Mouse (Mus musculus): ENCODE results near the gene Ncl. TPM values are rescaled to one million over a fixed set of nuclear protein-coding genes. Genes with fewer than 3 reads are reported as not detected.

Gene Ncl
- polyA plus RNA-seq, 1 experiment from 2014 or later = 342 TPM

DNA sequence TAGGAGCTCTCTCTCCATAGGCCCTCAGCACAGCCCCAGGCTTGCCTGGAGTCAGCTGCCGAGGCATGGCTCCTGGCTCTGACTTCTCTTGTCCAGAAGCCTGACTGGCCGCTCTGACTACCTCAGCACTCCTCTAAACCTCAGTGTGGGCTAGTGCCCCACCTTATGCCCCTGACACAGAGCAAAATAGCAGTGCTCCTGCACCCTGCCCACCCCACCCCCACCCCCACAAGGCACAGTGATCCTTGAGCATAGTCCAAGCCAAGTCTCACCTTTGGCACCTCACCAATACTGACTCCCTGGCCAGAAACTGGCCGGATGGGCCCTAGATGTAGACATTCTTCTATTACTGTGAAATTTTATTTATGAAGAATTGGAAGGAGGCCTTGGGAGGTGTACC lies 52.5 kb downstream of the Ncl start:
- 83% methylated on average over 3 of the region's 3 CpGs for WGBS
- Histone ChIP-seq H3K36me3 (ENCODE audit: control insufficient read depth, insufficient read depth, low read length) (no peaks in the 10 kb centered on the region), H3K27ac (ENCODE audit: low read depth, low read length) (no peak overlapping the region), H3K9me3 (ENCODE audit: control insufficient read depth, low read length) (no peaks in the 10 kb centered on the region), H3K4me1 (replicated peaks; ENCODE audit: control insufficient read depth, insufficient read depth, low read length) (peaks cover 6% of the 10 kb centered on the region), H3K4me3 (ENCODE audit: low read depth, low read length) (no peak overlapping the region), H3K4me2 (replicated peaks; ENCODE audit: low read depth, low read length) (no peak overlapping the region), H3K27me3 (ENCODE audit: control insufficient read depth, insufficient read depth, low read length) (peaks cover 32% of the 10 kb centered on the region), H3K9ac (ENCODE audit: low read depth, low read length) (no peak overlapping the region)
- DNase-seq (ENCODE audit: low spot score) (no peak), ATAC-seq (ENCODE audit: low FRiP score) (no peak)

DNA sequence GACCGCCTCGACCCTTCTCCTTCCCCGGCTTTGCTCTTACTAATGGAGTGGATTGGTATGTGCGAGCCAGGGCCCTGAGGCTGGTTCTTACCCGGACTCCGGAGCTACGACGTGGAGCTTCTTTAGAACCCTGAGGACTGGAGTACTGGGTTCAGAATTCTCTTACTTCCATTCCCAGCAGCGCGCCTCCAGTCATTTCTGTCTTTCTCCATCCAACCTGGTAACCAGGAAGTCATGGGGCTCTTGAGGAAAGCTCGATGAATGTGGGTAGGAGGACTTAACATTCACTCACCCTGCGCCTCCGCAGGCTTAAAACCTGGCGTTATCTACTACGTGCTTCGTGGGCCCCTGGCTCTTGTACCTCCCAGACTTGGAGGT lies 55.3 kb downstream of the Ncl start:
- Histone ChIP-seq H3K27ac (ENCODE audit: low read depth, low read length) (no peak overlapping the region), H3K9ac (ENCODE audit: low read depth, low read length) (peak overlapping the region; percentile 12; the same call in 1 of the 2 replicates), H3K9me3 (ENCODE audit: control insufficient read depth, low read length) (no peaks in the 10 kb centered on the region), H3K36me3 (ENCODE audit: control insufficient read depth, insufficient read depth, low read length) (no peaks in the 10 kb centered on the region), H3K4me1 (replicated peaks; ENCODE audit: control insufficient read depth, insufficient read depth, low read length) (no peaks in the 10 kb centered on the region; the same call in 1 of the 2 replicates), H3K4me3 (ENCODE audit: low read depth, low read length) (peak overlapping the region; percentile 55), H3K4me2 (replicated peaks; ENCODE audit: low read depth, low read length) (peak overlapping the region; percentile 85), H3K27me3 (ENCODE audit: control insufficient read depth, insufficient read depth, low read length) (peaks cover 34% of the 10 kb centered on the region)
- WGBS = 4% methylated on average over 16 of the region's 16 CpGs
- no peak for DNase-seq (ENCODE audit: low spot score)
- ATAC-seq (ENCODE audit: low FRiP score) = no peak

DNA sequence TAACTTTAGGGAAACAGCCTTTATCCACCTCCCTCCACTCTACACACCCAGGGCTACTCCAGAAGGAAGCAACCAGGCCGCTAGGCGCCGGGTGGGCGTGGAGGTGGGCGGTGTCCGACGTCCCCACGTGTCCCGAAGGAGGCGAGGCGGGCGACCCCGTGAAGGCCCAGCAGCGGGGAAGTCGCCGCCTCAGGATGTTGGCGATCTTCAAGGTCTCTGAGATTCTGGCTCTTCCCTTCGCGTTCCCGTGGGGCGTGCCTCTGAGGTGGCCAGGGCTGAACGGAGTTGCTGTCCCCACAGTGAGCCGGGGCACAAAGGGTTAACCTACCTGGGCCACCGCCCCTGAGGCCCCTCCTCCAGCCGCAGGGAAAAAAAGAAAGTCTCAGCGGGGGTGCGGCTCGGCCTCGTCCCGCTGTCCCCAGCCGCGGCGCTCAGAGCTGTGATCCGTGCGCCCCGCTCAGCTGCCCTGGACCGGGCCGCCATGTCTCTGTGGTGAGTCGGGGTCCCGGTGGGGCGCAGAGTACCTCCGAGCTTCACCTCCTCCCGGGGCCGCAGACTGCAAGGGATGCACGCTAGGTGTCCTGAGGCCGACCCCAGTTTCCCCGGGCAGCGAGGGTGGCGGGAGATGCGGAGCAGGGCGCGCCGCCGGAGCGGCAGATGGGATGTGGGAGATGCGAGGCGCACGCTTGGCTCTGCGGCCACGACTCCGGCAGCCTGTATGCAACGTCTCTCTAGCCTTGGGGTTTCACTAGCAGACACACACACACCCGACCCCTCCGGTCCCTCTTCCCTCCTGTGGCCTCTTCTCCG lies 55.9 kb downstream of the Ncl start:
- Histone ChIP-seq H3K27ac (ENCODE audit: low read depth, low read length) (no peak overlapping the region), H3K9ac (ENCODE audit: low read depth, low read length) (peak overlapping the region; percentile 12; the same call in 1 of the 2 replicates), H3K27me3 (ENCODE audit: control insufficient read depth, insufficient read depth, low read length) (peaks cover 34% of the 10 kb centered on the region), H3K36me3 (ENCODE audit: control insufficient read depth, insufficient read depth, low read length) (no peaks in the 10 kb centered on the region), H3K4me2 (replicated peaks; ENCODE audit: low read depth, low read length) (peak overlapping the region; percentile 85), H3K9me3 (ENCODE audit: control insufficient read depth, low read length) (no peaks in the 10 kb centered on the region), H3K4me1 (replicated peaks; ENCODE audit: control insufficient read depth, insufficient read depth, low read length) (no peaks in the 10 kb centered on the region; the same call in 1 of the 2 replicates), H3K4me3 (ENCODE audit: low read depth, low read length) (peak overlapping the region; percentile 55)
- ATAC-seq (ENCODE audit: low FRiP score) (peak; percentile 81), DNase-seq (ENCODE audit: low spot score) (peak; percentile 76)
- WGBS = under 1% methylated on average over 59 of the region's 65 CpGs

DNA sequence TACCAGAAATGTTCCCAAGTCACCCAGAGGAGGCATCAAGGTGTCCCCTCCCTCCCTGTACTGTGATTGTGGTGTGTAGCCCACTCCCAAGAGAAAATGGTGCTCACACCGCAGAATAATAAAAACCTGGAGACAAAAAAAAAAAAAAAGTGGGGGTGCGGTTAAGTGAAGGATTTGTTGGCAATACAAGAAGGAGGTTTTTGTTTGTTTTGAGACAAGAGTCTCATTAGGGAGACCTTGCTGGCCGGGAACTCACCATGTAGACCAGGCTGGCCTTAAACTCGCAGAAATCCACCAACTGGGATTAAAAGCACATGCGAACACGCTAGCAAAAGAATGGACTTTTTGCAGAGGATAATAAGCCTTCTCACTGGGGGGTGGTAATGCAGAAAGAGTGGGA lies 56.7 kb downstream of the Ncl start, which contains the start of gene B3gnt7:
Gene B3gnt7 (plus strand): TSS at position 301 of the 400 bp plus-strand sequence.
- DNase-seq (ENCODE audit: low spot score) = no peak
- Histone ChIP-seq H3K9ac (ENCODE audit: low read depth, low read length) (peak within 1 kb of the TSS; percentile 12; the same call in 1 of the 2 replicates), H3K36me3 (ENCODE audit: control insufficient read depth, insufficient read depth, low read length) (no peaks in the 10 kb centered on the region), H3K4me2 (replicated peaks; ENCODE audit: low read depth, low read length) (peak within 1 kb of the TSS; percentile 85), H3K4me1 (replicated peaks; ENCODE audit: control insufficient read depth, insufficient read depth, low read length) (no peaks in the 10 kb centered on the region; the same call in 1 of the 2 replicates), H3K4me3 (ENCODE audit: low read depth, low read length) (peak within 1 kb of the TSS; percentile 55), H3K27ac (ENCODE audit: low read depth, low read length) (no peak within 1 kb of the TSS), H3K27me3 (ENCODE audit: control insufficient read depth, insufficient read depth, low read length) (peaks cover 34% of the 10 kb centered on the region), H3K9me3 (ENCODE audit: control insufficient read depth, low read length) (no peaks in the 10 kb centered on the region)
- ATAC-seq (ENCODE audit: low FRiP score) = no peak
- WGBS = 26% methylated on average over 6 of the region's 6 CpGs

DNA sequence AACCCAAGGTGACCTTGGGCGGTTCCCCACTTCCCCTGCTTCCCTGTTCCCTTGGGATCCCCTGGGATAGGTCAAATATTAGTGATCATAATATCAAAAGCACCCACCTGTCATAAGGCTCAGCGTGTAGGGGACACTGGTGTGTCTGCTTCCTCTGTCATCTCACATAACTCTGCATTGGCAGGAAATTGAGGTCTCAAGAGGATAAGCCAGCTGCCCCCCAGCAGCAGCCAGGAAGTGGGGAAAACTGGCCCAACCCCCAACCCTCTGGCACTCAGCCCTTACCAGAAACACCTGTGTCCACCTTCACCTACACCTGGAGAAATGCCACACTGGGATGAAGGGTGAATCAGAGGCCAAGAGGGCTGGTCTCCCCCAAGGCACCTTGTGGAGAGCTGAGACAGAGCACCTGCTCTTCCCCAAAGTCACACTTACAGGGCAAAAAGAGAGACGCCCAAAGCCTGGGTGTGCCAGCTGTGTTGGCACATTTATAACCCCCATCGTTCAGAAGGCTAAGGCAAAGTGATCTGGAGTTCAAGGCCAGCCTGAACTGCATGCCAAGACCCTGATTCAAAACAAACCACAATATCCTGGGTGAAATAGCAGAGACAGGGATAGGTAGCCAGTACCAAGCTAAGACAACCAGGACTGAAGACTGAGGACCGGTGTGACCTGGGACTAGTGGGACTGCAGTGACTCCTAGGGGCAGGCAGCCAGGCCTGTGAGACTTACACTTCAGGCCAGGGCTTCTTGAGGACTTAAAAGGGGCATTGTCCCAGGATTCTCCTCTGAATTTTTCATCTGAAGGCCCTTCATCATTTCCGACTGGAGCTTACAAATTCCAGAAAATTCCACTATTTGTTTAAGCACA lies 57.7 kb downstream of the Ncl start:
- 47% methylated on average over 6 of the region's 6 CpGs for WGBS
- no peaks in the 10 kb centered on the region for H3K36me3 ChIP-seq (ENCODE audit: control insufficient read depth, insufficient read depth, low read length)

DNA sequence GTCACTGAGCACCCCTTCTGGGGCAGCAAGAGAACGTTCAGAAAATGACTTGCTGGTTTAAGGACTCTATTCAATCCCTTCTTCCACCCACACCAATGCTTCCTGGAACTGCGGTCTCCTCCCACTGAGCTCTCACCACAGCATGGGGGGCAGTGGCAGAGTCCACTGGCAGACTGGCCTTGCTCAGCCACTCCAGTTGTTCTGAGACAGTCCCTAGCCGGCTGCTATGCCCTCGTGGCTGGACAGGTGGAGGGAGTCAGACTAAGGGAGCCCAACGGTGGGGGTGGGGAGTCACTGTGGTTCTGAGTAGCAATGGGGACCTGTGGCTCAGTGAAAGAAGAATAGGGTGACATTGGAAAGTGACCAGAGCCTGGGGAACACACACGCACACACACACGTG lies 58.5 kb downstream of the Ncl start:
- no peak overlapping the region for H3K9ac ChIP-seq (ENCODE audit: low read depth, low read length)
- no peak overlapping the region for H3K4me3 ChIP-seq (ENCODE audit: low read depth, low read length)
- H3K4me1 ChIP-seq (replicated peaks; ENCODE audit: control insufficient read depth, insufficient read depth, low read length) = no peaks in the 10 kb centered on the region; the same call in 1 of the 2 replicates
- ATAC-seq (ENCODE audit: low FRiP score) (no peak), DNase-seq (ENCODE audit: low spot score) (no peak)
- peaks cover 33% of the 10 kb centered on the region for H3K27me3 ChIP-seq (ENCODE audit: control insufficient read depth, insufficient read depth, low read length)
- WGBS = 46% methylated on average over 7 of the region's 7 CpGs
- H3K36me3 ChIP-seq (ENCODE audit: control insufficient read depth, insufficient read depth, low read length) = no peaks in the 10 kb centered on the region
- H3K27ac ChIP-seq (ENCODE audit: low read depth, low read length) = no peak overlapping the region
- no peak overlapping the region for H3K4me2 ChIP-seq (replicated peaks; ENCODE audit: low read depth, low read length)
- H3K9me3 ChIP-seq (ENCODE audit: control insufficient read depth, low read length) = no peaks in the 10 kb centered on the region

More for the DNA sequence above, 57.7 kb downstream of the Ncl start:
- Histone ChIP-seq H3K4me2 (replicated peaks; ENCODE audit: low read depth, low read length) (no peak overlapping the region), H3K4me1 (replicated peaks; ENCODE audit: control insufficient read depth, insufficient read depth, low read length) (no peaks in the 10 kb centered on the region; the same call in 1 of the 2 replicates), H3K27ac (ENCODE audit: low read depth, low read length) (no peak overlapping the region), H3K9me3 (ENCODE audit: control insufficient read depth, low read length) (no peaks in the 10 kb centered on the region), H3K4me3 (ENCODE audit: low read depth, low read length) (no peak overlapping the region), H3K27me3 (ENCODE audit: control insufficient read depth, insufficient read depth, low read length) (peaks cover 34% of the 10 kb centered on the region), H3K9ac (ENCODE audit: low read depth, low read length) (no peak overlapping the region)
- ATAC-seq (ENCODE audit: low FRiP score) (no peak), DNase-seq (ENCODE audit: low spot score) (no peak)

DNA sequence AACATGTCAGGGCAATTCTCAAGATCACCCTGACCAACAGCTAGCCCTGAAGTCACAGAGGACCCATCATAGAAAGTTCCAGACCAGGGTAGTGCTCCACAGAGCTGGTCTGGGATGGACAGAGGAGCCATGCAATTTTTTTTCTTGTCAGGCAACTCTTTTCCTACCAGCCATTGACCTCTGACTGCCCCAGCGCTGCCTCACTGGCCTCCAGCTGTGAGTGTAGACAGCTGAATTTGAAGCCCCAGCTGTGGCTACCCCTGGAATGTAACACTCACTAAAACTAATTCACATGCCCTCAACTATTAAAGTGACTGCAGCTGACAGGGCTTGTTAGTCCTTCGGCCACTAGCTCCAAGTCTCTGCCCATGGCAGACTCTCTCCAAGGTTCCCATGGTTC lies 59.1 kb downstream of the Ncl start:
- Histone ChIP-seq H3K4me1 (replicated peaks; ENCODE audit: control insufficient read depth, insufficient read depth, low read length) (no peaks in the 10 kb centered on the region; the same call in 1 of the 2 replicates), H3K27ac (ENCODE audit: low read depth, low read length) (no peak overlapping the region), H3K4me3 (ENCODE audit: low read depth, low read length) (no peak overlapping the region), H3K36me3 (ENCODE audit: control insufficient read depth, insufficient read depth, low read length) (no peaks in the 10 kb centered on the region), H3K4me2 (replicated peaks; ENCODE audit: low read depth, low read length) (no peak overlapping the region), H3K9ac (ENCODE audit: low read depth, low read length) (no peak overlapping the region), H3K9me3 (ENCODE audit: control insufficient read depth, low read length) (no peaks in the 10 kb centered on the region), H3K27me3 (ENCODE audit: control insufficient read depth, insufficient read depth, low read length) (peaks cover 30% of the 10 kb centered on the region)
- no peak for ATAC-seq (ENCODE audit: low FRiP score)
- 22% methylated on average over 2 of the region's 2 CpGs for WGBS
- DNase-seq (ENCODE audit: low spot score) = peak; percentile 15
